Mouse (Mus musculus) urinary bladder, postnatal 4 days (tissue): ENCODE data around the gene Rnf41.
A peak's percentile ranks its signal among the peaks of the same experiment; 100 is the strongest.

Experiments used
- DNase-seq, 2 experiments: peaks; one replicate each; pipeline ENCODE4 v3.0.0; 2021 to 2022; ENCODE audit warnings: low spot score in 2 of 2

Gene Rnf41

GRCm38 (mm10) chr10:128411211-128412054, at the start of gene Rnf41, which contains the start of gene Nabp2:
Rnf41 (plus strand) TSS chr10:128411657.
Nabp2 (minus strand) TSS chr10:128411492.
- peak; percentile 95 to 96 for DNase-seq

GRCm38 (mm10) chr10:128361836-128362235, 49.6 kb upstream of the Rnf41 start:
- no peak for DNase-seq

GRCm38 (mm10) chr10:128362568-128362967, 48.9 kb upstream of the Rnf41 start:
- no peak for DNase-seq

- no peak for DNase-seq
Measured at GRCm38 (mm10) chr10:128367899-128368401, 43.5 kb upstream of the Rnf41 start.

- DNase-seq = peak; percentile 86 to 88
Measured at GRCm38 (mm10) chr10:128368402-128369217, 42.8 kb upstream of the Rnf41 start, which contains the start of gene Coq10a. Coq10a (minus strand) TSS chr10:128368997.

- DNase-seq = no peak
Measured at GRCm38 (mm10) chr10:128369218-128369543, 42.3 kb upstream of the Rnf41 start.

GRCm38 (mm10) chr10:128369599-128369998, 41.9 kb upstream of the Rnf41 start:
- no peak for DNase-seq

GRCm38 (mm10) chr10:128370021-128370420, 41.4 kb upstream of the Rnf41 start:
- no peak for DNase-seq

GRCm38 (mm10) chr10:128370601-128371000, 40.9 kb upstream of the Rnf41 start:
- no peak for DNase-seq

GRCm38 (mm10) chr10:128372142-128372541, 39.3 kb upstream of the Rnf41 start:
- no peak for DNase-seq

GRCm38 (mm10) chr10:128372989-128373748, 38.3 kb upstream of the Rnf41 start:
- DNase-seq = no peak

GRCm38 (mm10) chr10:128374393-128374792, 37.1 kb upstream of the Rnf41 start:
- no peak for DNase-seq

- no peak for DNase-seq
Measured at GRCm38 (mm10) chr10:128376099-128376454, 35.4 kb upstream of the Rnf41 start.

- DNase-seq = peak; percentile 88 to 89
Measured at GRCm38 (mm10) chr10:128376455-128377211, 34.8 kb upstream of the Rnf41 start, which contains the start of gene Ankrd52. Ankrd52 (plus strand) TSS chr10:128377115.

GRCm38 (mm10) chr10:128377222-128377939, 34.1 kb upstream of the Rnf41 start:
- peak in 1 of 2 experiments; percentile 48 for DNase-seq

GRCm38 (mm10) chr10:128377940-128378448, 33.5 kb upstream of the Rnf41 start:
- DNase-seq = no peak

- DNase-seq = no peak
Measured at GRCm38 (mm10) chr10:128378462-128378861, 33.0 kb upstream of the Rnf41 start.

- no peak for DNase-seq
Measured at GRCm38 (mm10) chr10:128379260-128379659, 32.2 kb upstream of the Rnf41 start.

GRCm38 (mm10) chr10:128380565-128380964, 30.9 kb upstream of the Rnf41 start:
- no peak for DNase-seq

GRCm38 (mm10) chr10:128382482-128382881, 29.0 kb upstream of the Rnf41 start:
- no peak for DNase-seq
